Mouse (Mus musculus) lung, embryonic 16.5 days (tissue): Measurements from ENCODE around the gene Pyroxd2. TPM values are rescaled to one million over a fixed set of nuclear protein-coding genes. Genes with fewer than 3 reads are reported as not detected.

Experiments
- ATAC-seq: fragments of 200-750 bp; cut with Nextera tagmentation; 2 replicates; pipeline ENCODE4 v1.8.0; 2017; ENCODE audit warnings: low read depth, mild to moderate bottlenecking, moderate library complexity
- H3K27ac ChIP-seq: fragments of 300-500 bp; sonication (generic); 2 replicates; pipeline ENCODE4 v1.5.1; 2014; ENCODE audit warnings: mild to moderate bottlenecking, control low read depth, low read length
- H3K27me3 ChIP-seq: fragments of 300-500 bp; sonication (generic); 2 replicates; pipeline ENCODE4 v1.6.1; 2014; ENCODE audit warnings: low read depth, low read length, mixed read lengths; ENCODE audit not compliant: control insufficient read depth, insufficient read depth
- H3K36me3 ChIP-seq: fragments of 300-500 bp; sonication (generic); 2 replicates; pipeline ENCODE4 v1.6.1; 2014; ENCODE audit warnings: low read length; ENCODE audit not compliant: control insufficient read depth, insufficient read depth
- H3K4me1 ChIP-seq: fragments of 300-500 bp; sonication (generic); replicated peaks from 2 replicates; pipeline ENCODE4 v1.6.1; 2014; ENCODE audit warnings: low read length, mixed read lengths; ENCODE audit not compliant: control insufficient read depth, insufficient read depth
- H3K4me2 ChIP-seq: fragments of 300-500 bp; sonication (generic); 2 replicates; pipeline ENCODE4 v1.6.1; 2014; ENCODE audit warnings: low read depth, low read length, control low read depth
- H3K4me3 ChIP-seq: fragments of 300-500 bp; sonication (generic); 2 replicates; pipeline ENCODE4 v1.5.1; 2014; ENCODE audit warnings: mild to moderate bottlenecking, low read length, control low read depth
- H3K9ac ChIP-seq: fragments of 300-500 bp; sonication (generic); 2 replicates; pipeline ENCODE4 v1.6.1; 2014; ENCODE audit warnings: low read length, control low read depth
- H3K9me3 ChIP-seq: fragments of 300-500 bp; sonication (generic); 2 replicates; pipeline ENCODE4 v1.6.1; 2016; ENCODE audit warnings: low read length; ENCODE audit not compliant: control insufficient read depth
- WGBS: fragments of 180-500 bp; shearing (Covaris S2); extraction: QIAGEN DNeasy Blood & Tissue Kit; methylation state at CpG from one replicate; pipeline ENCODE4 v1.1.7; 2014; 5-methylcytosine and 5-hydroxymethylcytosine counted together
- polyA plus RNA-seq: library from polyadenylated mRNA; unstranded; fragments of >200 nt; fragmentation: Nextera tagmentation; extraction: Ambion mirVana; gene quantifications from 2 replicates; pipeline ENCODE4 v1.2.1, GENCODE M21; 2015

Gene Pyroxd2
- polyA plus RNA-seq, 1 experiment from 2014 or later, result 6.7 TPM

- 67% methylated on average over 5 of the region's 5 CpGs for WGBS
- H3K36me3 ChIP-seq, result 0 out of 2 replicates have a peak, but pooled peaks cover 3% of the 10 kb centered on the region
- no peak overlapping the region for H3K27ac ChIP-seq
- ATAC-seq, result no peak
- no peak overlapping the region for H3K4me2 ChIP-seq
- H3K9ac ChIP-seq, result no peak overlapping the region
- H3K4me1 ChIP-seq, result peaks cover 7% of the 10 kb centered on the region
- no peaks in the 10 kb centered on the region for H3K27me3 ChIP-seq
- no peaks in the 10 kb centered on the region for H3K9me3 ChIP-seq
- H3K4me3 ChIP-seq, result no peak overlapping the region
Measured at GRCm38 (mm10) chr19:42777801-42778200, 25.2 kb upstream of the Pyroxd2 start.

GRCm38 (mm10) chr19:42776813-42777212 is 24.2 kb upstream of the Pyroxd2 start:
- no peak for ATAC-seq
- no peak overlapping the region for H3K4me2 ChIP-seq

GRCm38 (mm10) chr19:42770141-42770872 is 17.7 kb upstream of the Pyroxd2 start:
- WGBS, result 82% methylated on average over 23 of the region's 23 CpGs
- no peak overlapping the region for H3K4me3 ChIP-seq
- H3K27me3 ChIP-seq, result no peaks in the 10 kb centered on the region
- H3K9ac ChIP-seq, result no peak overlapping the region
- ATAC-seq, result no peak
- H3K9me3 ChIP-seq, result no peaks in the 10 kb centered on the region
- H3K4me1 ChIP-seq, result no peaks in the 10 kb centered on the region
- H3K4me2 ChIP-seq, result no peak overlapping the region
- H3K27ac ChIP-seq, result no peak overlapping the region
- no peaks in the 10 kb centered on the region for H3K36me3 ChIP-seq

More at GRCm38 (mm10) chr19:42776813-42777212, 24.2 kb upstream of the Pyroxd2 start:
- WGBS, result 100% methylated on average over 1 of the region's 1 CpGs
- no peaks in the 10 kb centered on the region for H3K27me3 ChIP-seq
- H3K4me3 ChIP-seq, result no peak overlapping the region
- H3K4me1 ChIP-seq, result peaks cover 7% of the 10 kb centered on the region
- no peak overlapping the region for H3K9ac ChIP-seq
- no peak overlapping the region for H3K27ac ChIP-seq
- no peaks in the 10 kb centered on the region for H3K9me3 ChIP-seq
- 0 out of 2 replicates have a peak, but pooled peaks cover 3% of the 10 kb centered on the region for H3K36me3 ChIP-seq

DNA sequence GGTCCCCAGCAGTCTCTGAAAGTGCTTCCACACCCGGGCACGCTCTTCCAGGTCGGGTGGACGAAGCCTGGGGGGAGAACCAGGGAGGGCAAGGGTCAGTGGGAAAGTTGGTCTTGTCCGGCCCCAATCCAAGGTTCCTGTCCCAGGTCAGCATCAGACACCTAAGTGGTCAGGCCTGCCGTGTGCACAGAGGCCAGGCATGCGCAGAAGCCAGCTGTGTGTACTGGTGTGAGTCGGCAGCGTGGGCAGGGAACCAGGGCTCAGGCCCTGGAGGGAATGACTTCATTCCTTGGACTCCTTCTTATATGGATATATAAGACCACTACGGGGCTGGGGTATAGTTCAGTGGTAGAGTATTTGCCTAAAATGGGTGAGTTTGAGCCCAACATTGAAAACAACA is 17.1 kb upstream of the Pyroxd2 start:
- no peak overlapping the region for H3K9ac ChIP-seq
- no peaks in the 10 kb centered on the region for H3K27me3 ChIP-seq
- no peaks in the 10 kb centered on the region for H3K9me3 ChIP-seq
- no peak overlapping the region for H3K4me2 ChIP-seq
- no peak overlapping the region for H3K27ac ChIP-seq
- H3K36me3 ChIP-seq, result no peaks in the 10 kb centered on the region
- no peaks in the 10 kb centered on the region for H3K4me1 ChIP-seq
- WGBS, result 90% methylated on average over 10 of the region's 10 CpGs
- no peak overlapping the region for H3K4me3 ChIP-seq
- no peak for ATAC-seq

DNA sequence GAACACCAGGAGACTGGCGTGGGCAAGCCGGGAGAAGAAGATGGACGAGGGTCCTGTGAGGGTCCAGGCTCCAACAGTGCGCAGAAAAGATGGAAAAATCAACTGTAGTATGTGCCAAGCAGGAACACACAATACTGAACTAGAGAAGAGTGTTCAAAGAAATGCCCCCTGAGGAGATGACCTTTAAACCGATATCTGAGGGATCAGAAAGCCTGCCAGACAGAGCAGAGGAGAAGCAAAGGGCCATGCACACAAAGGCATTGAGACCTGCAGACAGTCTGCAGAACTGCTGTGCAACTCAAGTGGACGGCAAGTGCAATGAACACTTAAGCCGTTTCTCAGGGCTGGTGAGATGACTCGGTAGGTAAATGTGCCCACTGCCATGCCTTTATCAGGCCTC is 14.8 kb upstream of the Pyroxd2 start:
- Histone ChIP-seq H3K27me3 (no peaks in the 10 kb centered on the region), H3K4me1 (no peaks in the 10 kb centered on the region), H3K27ac (no peak overlapping the region), H3K9ac (no peak overlapping the region), H3K4me2 (no peak overlapping the region), H3K9me3 (no peaks in the 10 kb centered on the region), H3K36me3 (no peaks in the 10 kb centered on the region), H3K4me3 (no peak overlapping the region)
- ATAC-seq, result no peak
- WGBS, result 70% methylated on average over 8 of the region's 8 CpGs

DNA sequence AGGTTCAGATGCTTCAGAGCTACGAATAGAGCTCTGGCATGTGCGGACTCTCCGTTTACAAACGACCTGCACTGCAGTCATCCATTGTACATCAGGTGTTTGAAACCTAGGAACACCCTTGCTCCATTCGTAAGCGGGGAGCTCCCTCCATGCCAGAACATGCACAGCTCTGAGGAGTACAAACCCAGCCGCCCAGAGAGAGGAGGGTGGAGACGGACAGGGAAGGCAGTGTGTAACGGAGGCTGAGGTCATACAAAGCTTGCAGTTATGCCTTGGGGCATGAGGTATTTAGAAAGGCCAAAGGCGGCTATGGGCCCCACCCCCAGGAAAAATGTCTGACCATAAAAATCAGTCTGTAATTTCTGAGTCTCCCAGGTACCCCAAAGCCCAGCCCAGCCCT is 11.8 kb upstream of the Pyroxd2 start:
- Histone ChIP-seq H3K36me3 (no peaks in the 10 kb centered on the region), H3K9me3 (no peaks in the 10 kb centered on the region), H3K4me1 (no peaks in the 10 kb centered on the region), H3K9ac (no peak overlapping the region), H3K4me2 (no peak overlapping the region), H3K27ac (no peak overlapping the region), H3K27me3 (no peaks in the 10 kb centered on the region), H3K4me3 (no peak overlapping the region)
- ATAC-seq, result no peak
- 73% methylated on average over 10 of the region's 10 CpGs for WGBS

DNA sequence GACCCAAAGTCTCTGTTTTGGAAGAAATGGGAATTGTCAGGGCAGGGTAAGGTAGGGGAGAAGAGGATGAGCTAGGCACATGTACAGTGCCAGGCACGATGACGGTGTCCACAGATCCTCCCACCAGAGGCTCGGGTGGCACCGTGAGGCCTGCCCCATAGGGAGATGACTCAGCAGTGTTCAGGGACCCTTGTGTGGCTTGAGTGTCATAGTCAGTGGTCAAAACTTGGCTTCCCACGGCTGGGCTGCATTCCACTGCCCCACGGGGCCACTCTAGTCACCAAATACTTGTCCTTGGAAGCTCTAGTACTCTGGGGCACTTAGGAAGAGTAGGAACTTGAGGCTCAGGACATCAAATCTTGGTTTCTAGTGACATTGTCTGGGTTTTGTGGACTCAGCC is 4.1 kb upstream of the Pyroxd2 start:
- H3K36me3 ChIP-seq, result no peaks in the 10 kb centered on the region
- no peaks in the 10 kb centered on the region for H3K9me3 ChIP-seq
- peaks cover 19% of the 10 kb centered on the region for H3K4me1 ChIP-seq
- no peak overlapping the region for H3K4me3 ChIP-seq
- no peak for ATAC-seq
- WGBS, result 74% methylated on average over 6 of the region's 6 CpGs
- no peak overlapping the region for H3K27ac ChIP-seq
- H3K27me3 ChIP-seq, result no peaks in the 10 kb centered on the region
- H3K9ac ChIP-seq, result no peak overlapping the region
- no peak overlapping the region for H3K4me2 ChIP-seq

- ATAC-seq, result no peak
- H3K9ac ChIP-seq, result no peak overlapping the region
Measured at GRCm38 (mm10) chr19:42755148-42755870, 2.7 kb upstream of the Pyroxd2 start.

DNA sequence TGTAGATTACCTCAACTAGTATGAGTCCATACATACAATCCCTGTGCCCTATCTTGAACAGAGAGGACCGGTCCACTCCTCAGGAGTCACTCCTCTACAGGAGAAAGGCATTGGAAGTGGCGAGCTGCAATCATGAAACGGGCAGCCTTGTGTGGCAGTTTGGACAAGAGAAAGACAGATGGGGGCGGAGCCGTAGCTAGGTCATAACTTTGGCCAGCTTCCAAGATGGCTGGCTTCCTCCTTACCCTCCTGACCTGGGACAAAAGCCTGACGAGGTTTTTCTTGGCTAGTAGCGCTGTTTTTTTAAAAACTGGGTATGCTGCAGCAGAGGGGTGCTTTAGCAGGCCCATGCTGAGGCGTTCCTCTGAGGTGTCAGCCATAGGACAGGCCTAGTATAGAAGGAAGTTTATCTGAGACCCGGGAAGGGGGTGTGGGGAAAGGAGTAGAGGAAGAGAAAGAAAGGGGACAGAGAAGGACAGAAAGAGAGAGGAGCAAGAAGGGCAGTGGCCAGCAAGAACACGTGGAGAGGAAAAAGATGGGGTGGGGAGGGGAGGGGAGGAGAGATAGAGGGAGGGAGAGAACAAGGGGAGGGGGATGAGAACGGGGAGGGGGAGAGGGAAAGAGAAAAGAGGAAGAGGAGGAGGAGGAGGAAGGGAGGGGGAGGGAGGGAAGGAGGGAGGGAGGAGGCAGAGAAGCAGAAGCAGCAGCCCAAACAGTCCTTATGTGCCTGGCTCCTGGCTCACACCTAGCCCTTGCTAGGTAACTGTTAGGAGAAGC is 754 bp upstream of the Pyroxd2 start:
- peak overlapping the region; percentile 54 for H3K4me3 ChIP-seq
- peak overlapping the region; percentile 74 for H3K4me2 ChIP-seq
- H3K9me3 ChIP-seq, result no peaks in the 10 kb centered on the region
- no peaks in the 10 kb centered on the region for H3K36me3 ChIP-seq
- peaks cover 25% of the 10 kb centered on the region for H3K4me1 ChIP-seq
- peak overlapping the region; percentile 96 for H3K27ac ChIP-seq
- peak; percentile 68 for ATAC-seq
- no peaks in the 10 kb centered on the region for H3K27me3 ChIP-seq
- peak overlapping the region; percentile 84 for H3K9ac ChIP-seq
- 9% methylated on average over 10 of the region's 11 CpGs for WGBS

More at GRCm38 (mm10) chr19:42755148-42755870, 2.7 kb upstream of the Pyroxd2 start:
- Histone ChIP-seq H3K27me3 (no peaks in the 10 kb centered on the region), H3K9me3 (no peaks in the 10 kb centered on the region), H3K4me2 (no peak overlapping the region), H3K27ac (no peak overlapping the region), H3K36me3 (no peaks in the 10 kb centered on the region), H3K4me1 (peaks cover 22% of the 10 kb centered on the region), H3K4me3 (no peak overlapping the region)
- WGBS, result 44% methylated on average over 15 of the region's 15 CpGs
